Mouse (Mus musculus) heart, postnatal 0 days (tissue): ENCODE results near the gene Slc25a26.

Experiments used
- CTCF ChIP-seq: IDR thresholded peaks from 2 replicates; pipeline ENCODE4 v1.5.1; 2016; ENCODE audit warnings: antibody characterized with exemption, control low read depth, low read depth
- EP300 ChIP-seq: IDR thresholded peaks from 2 replicates; pipeline ENCODE4 v1.6.1; 2016; ENCODE audit warnings: antibody characterized with exemption, low read depth

DNA sequence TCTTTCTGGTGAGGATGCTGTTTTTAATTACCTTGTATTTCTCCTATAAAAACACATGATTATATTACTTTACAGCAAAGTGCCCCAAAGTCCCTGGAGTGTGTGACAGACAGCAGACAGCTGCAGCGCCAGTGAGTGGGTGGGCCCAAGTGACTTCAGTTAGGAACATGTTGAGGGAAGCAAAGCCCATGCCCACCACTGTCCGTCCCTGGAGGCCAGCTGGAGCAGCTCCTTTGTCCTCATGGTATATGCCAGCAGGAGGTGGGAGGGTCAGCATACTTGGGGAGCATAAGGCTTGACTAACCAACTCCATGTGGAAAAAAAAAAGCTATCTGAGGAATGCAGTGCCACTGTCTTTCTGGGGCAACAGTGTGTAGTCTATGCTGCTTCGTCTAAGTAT lies 103.9 kb downstream of the Slc25a26 start:
- TF ChIP-seq EP300 (no peak), CTCF (no peak)
